11 mouse cellular contexts compared by ENCODE assay signal in genomic region chr5:114719003-114719927, GRCm38 (mm10). TPM values are rescaled to one million over a fixed set of nuclear protein-coding genes. Genes with fewer than 3 reads are reported as not detected.
DNase-seq lines count a peak whose midpoint lies in the region; ATAC-seq and TF ChIP-seq lines count a peak whose summit lies in the region.
"Had no signal": no experiment of that assay in that cellular context is flagged by ENCODE, and none has a peak within 500 bp of the region (broad histone marks: within the 10 kb centered on the region; RNA-seq: fewer than 3 reads in every experiment).

No protein-coding gene starts in this region.

- no peak overlapping the region for H3K9ac ChIP-seq in liver, embryonic 12.5 days
- no peak overlapping the region for H3K9ac ChIP-seq in hindbrain, postnatal 0 days (replicated peaks; ENCODE audit: low read length)

- no peaks in the 10 kb centered on the region for H3K27me3 ChIP-seq in liver, embryonic 12.5 days (replicated peaks)
- H3K27me3 ChIP-seq in hindbrain, postnatal 0 days (ENCODE audit: insufficient read depth, low read length) = no peaks in the 10 kb centered on the region

- peak; percentile 59 for ATAC-seq in liver, embryonic 12.5 days
- ATAC-seq in hindbrain, postnatal 0 days = no peak
- ATAC-seq: activated CD4-positive, CD25-positive, alpha-beta regulatory T cell, adult 4 months had no signal

- TF ChIP-seq CTCF in gastrocnemius, adult 2 months (IDR thresholded peaks at IDR 0.05) = no peak
- TF ChIP-seq CTCF in hindbrain, postnatal 0 days (IDR thresholded peaks at IDR 0.05; ENCODE audit: low read depth) = no peak

- peak; percentile 77 for DNase-seq in 3134 (ENCODE audit: extremely low read depth, insufficient read length, low spot score)
- DNase-seq in brain, adult 2 months (ENCODE audit: low read depth, low spot score) = peak; percentile 89
- DNase-seq in kidney, adult 8-10 months = peak; percentile 85 to 92
- DNase-seq in gastrocnemius, adult 2 months = no peak
- no peak for DNase-seq in urinary bladder, adult 2 months (ENCODE audit: low spot score)
- no peak for DNase-seq in hindbrain, postnatal 0 days (ENCODE audit: low spot score)
- DNase-seq: right cerebral cortex, adult 18-20 months; thymus, adult 18-20 months had no signal

- no peaks in the 10 kb centered on the region for H3K9me3 ChIP-seq in liver, embryonic 12.5 days (replicated peaks)
- no peaks in the 10 kb centered on the region for H3K9me3 ChIP-seq in hindbrain, postnatal 0 days (ENCODE audit: low read length)

- no peak overlapping the region for H3K4me3 ChIP-seq in liver, embryonic 12.5 days
- H3K4me3 ChIP-seq in gastrocnemius, adult 2 months = no peak overlapping the region
- no peak overlapping the region for H3K4me3 ChIP-seq in hindbrain, postnatal 0 days (ENCODE audit: low read length)
- H3K4me3 ChIP-seq: myocyte had no signal

- WGBS in liver, embryonic 12.5 days (ENCODE audit: insufficient replicate concordance) = 80% methylated on average over 20 of the region's 20 CpGs
- WGBS in hindbrain, postnatal 0 days = 84% methylated on average over 20 of the region's 20 CpGs

- peaks cover 92% of the 10 kb centered on the region for H3K36me3 ChIP-seq in liver, embryonic 12.5 days
- H3K36me3 ChIP-seq in hindbrain, postnatal 0 days (ENCODE audit: insufficient read depth, low read length) = peaks cover 36% of the 10 kb centered on the region

- H3K27ac ChIP-seq in liver, embryonic 12.5 days = no peak overlapping the region
- no peak overlapping the region for H3K27ac ChIP-seq in gastrocnemius, adult 2 months
- H3K27ac ChIP-seq in hindbrain, postnatal 0 days = no peak overlapping the region

- H3K4me2 ChIP-seq in liver, embryonic 12.5 days = no peak overlapping the region
- H3K4me2 ChIP-seq in hindbrain, postnatal 0 days (ENCODE audit: low read depth, low read length) = no peak overlapping the region

- intact Hi-C loops in gastrocnemius, adult 2 months (cut with DNase I) = no loop called here

- no peaks in the 10 kb centered on the region for H3K4me1 ChIP-seq in liver, embryonic 12.5 days
- no peaks in the 10 kb centered on the region for H3K4me1 ChIP-seq in hindbrain, postnatal 0 days (ENCODE audit: insufficient read depth, low read length)

RNA-seq across cellular contexts. Expression of gene Tchp, which starts 11.7 kb away (rescaled TPM):
- polyA plus RNA-seq in liver, embryonic 12.5 days (2016; fragmentation: Nextera tagmentation; extraction: Ambion mirVana) = 6.2 and 7.5 TPM in 2 replicates
- total RNA-seq in gastrocnemius, adult 2 months (2021) = 1 to 10 TPM; 3.6 to 3.8 TPM
- polyA plus RNA-seq in urinary bladder, adult 2 months (2012; rRNA removed) = 24.0 and 24.4 TPM in 2 replicates
- total RNA-seq in hindbrain, postnatal 0 days (2014; rRNA removed) = 9.0 and 12.7 TPM in 2 replicates
- polyA plus RNA-seq in hindbrain, postnatal 0 days (2015; fragmentation: Nextera tagmentation; extraction: Ambion mirVana) = 14.4 and 15.6 TPM in 2 replicates

RNA-seq across cellular contexts. Expression of gene Gltp, which starts 28.5 kb away (rescaled TPM):
- polyA plus RNA-seq in liver, embryonic 12.5 days (2016; fragmentation: Nextera tagmentation; extraction: Ambion mirVana) = 41.9 and 44.0 TPM in 2 replicates
- 10 to 100 TPM in 1 of 2 experiments, 1 to 10 TPM in 1; 6.7 to 10.8 TPM for total RNA-seq in gastrocnemius, adult 2 months (2021)
- 172 and 192 TPM in 2 replicates for polyA plus RNA-seq in urinary bladder, adult 2 months (2012; rRNA removed)
- total RNA-seq in hindbrain, postnatal 0 days (2014; rRNA removed) = 36.3 and 51.0 TPM in 2 replicates
- 55.0 and 55.1 TPM in 2 replicates for polyA plus RNA-seq in hindbrain, postnatal 0 days (2015; fragmentation: Nextera tagmentation; extraction: Ambion mirVana)

RNA-seq across cellular contexts. Expression of gene Ankrd13a, which starts 55.2 kb away (rescaled TPM):
- 85.2 and 87.5 TPM in 2 replicates for polyA plus RNA-seq in liver, embryonic 12.5 days (2016; fragmentation: Nextera tagmentation; extraction: Ambion mirVana)
- total RNA-seq in gastrocnemius, adult 2 months (2021) = 10 to 100 TPM; 15.4 to 19.6 TPM
- 55.6 and 63.2 TPM in 2 replicates for polyA plus RNA-seq in urinary bladder, adult 2 months (2012; rRNA removed)
- total RNA-seq in hindbrain, postnatal 0 days (2014; rRNA removed) = 44.7 and 55.1 TPM in 2 replicates
- 30.7 and 31.4 TPM in 2 replicates for polyA plus RNA-seq in hindbrain, postnatal 0 days (2015; fragmentation: Nextera tagmentation; extraction: Ambion mirVana)

RNA-seq across cellular contexts. Expression of gene Git2, which starts 56.1 kb away (rescaled TPM):
- 28.1 and 28.3 TPM in 2 replicates for polyA plus RNA-seq in liver, embryonic 12.5 days (2016; fragmentation: Nextera tagmentation; extraction: Ambion mirVana)
- total RNA-seq in gastrocnemius, adult 2 months (2021) = 10 to 100 TPM; 17.3 to 20.1 TPM
- 37.5 and 46.6 TPM in 2 replicates for polyA plus RNA-seq in urinary bladder, adult 2 months (2012; rRNA removed)
- 41.2 and 43.5 TPM in 2 replicates for total RNA-seq in hindbrain, postnatal 0 days (2014; rRNA removed)
- 34.4 and 36.4 TPM in 2 replicates for polyA plus RNA-seq in hindbrain, postnatal 0 days (2015; fragmentation: Nextera tagmentation; extraction: Ambion mirVana)

Comparison
In these comparisons a context has a peak if more than half of its experiments do, and no peak if none do; other contexts are left out.
1. DNase-seq: peak in 3134 (single experiment), brain, adult 2 months (single experiment) and kidney, adult 8-10 months (2 of 2); none in gastrocnemius, adult 2 months (single experiment), urinary bladder, adult 2 months (single experiment) and hindbrain, postnatal 0 days (single experiment).